Mouse (Mus musculus) megakaryocyte, embryonic 14.5 days (primary cell): ENCODE results near the gene Tns3.

ENCODE experiments used
- FLI1 ChIP-seq: IDR thresholded peaks from 2 replicates; pipeline ENCODE4 v1.6.1; 2012; ENCODE audit warnings: low read length, inconsistent platforms, mixed read lengths
- GATA1 ChIP-seq: IDR thresholded peaks from 3 replicates; pipeline ENCODE4 v1.6.1; 2012; ENCODE audit warnings: mixed read lengths, low read length, inconsistent platforms, borderline replicate concordance

- TF ChIP-seq GATA1 (no peak), FLI1 (no peak)
Observed at GRCm38 (mm10) chr11:8439035-8439434, 225.3 kb downstream of the Tns3 start.
